Mouse (Mus musculus) limb, embryonic 14.5 days (tissue): ENCODE measurements around the gene Cabp1. TPM values are rescaled to one million over a fixed set of nuclear protein-coding genes. Genes with fewer than 3 reads are reported as not detected.

Experiments
- ATAC-seq: fragments of 200-750 bp; cut with Nextera tagmentation; 2 replicates; pipeline ENCODE4 v1.8.0; 2017; ENCODE audit warnings: low read depth, moderate number of reproducible peaks, moderate TSS enrichment; ENCODE audit not compliant: low FRiP score
- DNase-seq: peaks from one replicate; pipeline ENCODE4 v3.0.0-alpha.2; 2015; ENCODE audit warnings: low spot score
- H3K27ac ChIP-seq: fragments of 300-500 bp; sonication (generic); replicated peaks from 2 replicates; pipeline ENCODE4 v1.5.1; 2014; ENCODE audit warnings: low read depth, mild to moderate bottlenecking, low read length, moderate library complexity, mixed read lengths
- H3K27me3 ChIP-seq: fragments of 300-500 bp; sonication (generic); 2 replicates; pipeline ENCODE4 v1.6.1; 2014; ENCODE audit warnings: low read length, mixed read lengths; ENCODE audit not compliant: control insufficient read depth, insufficient read depth
- H3K36me3 ChIP-seq: fragments of 300-500 bp; sonication (generic); 2 replicates; pipeline ENCODE4 v1.6.1; 2014; ENCODE audit warnings: mild to moderate bottlenecking, low read length, moderate library complexity, mixed read lengths; ENCODE audit not compliant: control insufficient read depth, insufficient read depth
- H3K4me1 ChIP-seq: fragments of 300-500 bp; sonication (generic); 2 replicates; pipeline ENCODE4 v1.6.1; 2014; ENCODE audit warnings: antibody characterized with exemption, low read length, mixed read lengths; ENCODE audit not compliant: control insufficient read depth, insufficient read depth
- H3K4me2 ChIP-seq: fragments of 300-500 bp; sonication (generic); replicated peaks from 2 replicates; pipeline ENCODE4 v1.6.1; 2014; ENCODE audit warnings: low read depth, mild to moderate bottlenecking, low read length, moderate library complexity; ENCODE audit not compliant: severe bottlenecking
- H3K4me3 ChIP-seq: fragments of 300-500 bp; sonication (generic); replicated peaks from 2 replicates; pipeline ENCODE4 v1.5.1; 2014; ENCODE audit warnings: low read length
- H3K9ac ChIP-seq: fragments of 300-500 bp; sonication (generic); 2 replicates; pipeline ENCODE4 v1.6.1; 2014; ENCODE audit warnings: mild to moderate bottlenecking, low read depth, low read length, moderate library complexity; ENCODE audit not compliant: severe bottlenecking
- H3K9me3 ChIP-seq: fragments of 300-500 bp; sonication (generic); 2 replicates; pipeline ENCODE4 v1.6.1; 2016; ENCODE audit warnings: low read length; ENCODE audit not compliant: control insufficient read depth
- POLR2A ChIP-seq: fragments of 200-500 bp; IDR thresholded peaks from 2 replicates; pipeline ENCODE4 v1.8.0; 2012; ENCODE audit warnings: inconsistent platforms, mild to moderate bottlenecking, moderate library complexity, borderline replicate concordance; ENCODE audit not compliant: insufficient read depth, insufficient read length; ENCODE audit errors: extremely low read depth
- WGBS: fragments of 180-500 bp; shearing (Covaris S2); extraction: QIAGEN DNeasy Blood & Tissue Kit; methylation state at CpG from one replicate; pipeline ENCODE4 v1.1.7; 2014; 5-methylcytosine and 5-hydroxymethylcytosine counted together
- polyA plus RNA-seq, 2 experiments: library from polyadenylated mRNA; depleted of rRNA in 1 of 2; stranded (reverse) in 1 of 2; unstranded in 1 of 2; fragments of >200 nt; fragmentation: Nextera tagmentation in 1 of 2; extraction: Ambion mirVana in 1 of 2; gene quantifications; 2 replicates each; pipeline versions ENCODE4 v1.2.1 to v1.2.3; 2012 to 2014

The Cabp1 gene
- polyA plus RNA-seq, 2 experiments = 1.5 to 4.7 TPM

- Histone ChIP-seq H3K4me3 (peak overlapping the region; percentile 41), H3K27me3 (no peaks in the 10 kb centered on the region), H3K9ac (peak overlapping the region; percentile 56; the same call in 1 of the 2 replicates), H3K4me1 (no peaks in the 10 kb centered on the region), H3K9me3 (no peaks in the 10 kb centered on the region), H3K36me3 (no peaks in the 10 kb centered on the region), H3K27ac (no peak overlapping the region), H3K4me2 (peak overlapping the region; percentile 74)
- DNase-seq (no peak), ATAC-seq (no peak; the same call in 1 of the 2 replicates)
- 26% methylated on average over 27 of the region's 27 CpGs for WGBS
- TF ChIP-seq POLR2A = no peak
Measured at GRCm38 (mm10) chr5:115215273-115216185, 21.3 kb upstream of the Cabp1 start.

DNA sequence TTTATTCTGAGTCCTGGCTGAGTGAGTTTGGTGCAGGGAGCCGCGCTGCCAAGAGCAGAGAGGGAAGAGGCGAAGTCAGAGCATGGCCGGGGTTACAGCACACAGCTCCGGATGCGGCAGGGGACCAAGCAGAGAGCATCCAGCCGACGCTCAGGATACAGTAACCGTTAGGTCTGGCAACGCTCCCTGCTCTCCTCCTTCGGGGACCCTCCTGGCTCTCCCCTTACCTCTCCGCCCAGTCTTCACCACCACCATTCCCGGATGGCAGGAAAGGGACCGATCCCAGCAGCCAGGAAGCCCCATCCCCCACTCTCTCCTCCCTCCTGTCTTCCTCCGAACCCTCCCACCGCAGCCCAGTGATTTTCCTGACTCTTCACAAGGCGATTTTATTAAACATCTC is 20.7 kb upstream of the Cabp1 start:
- WGBS = 0% methylated on average over 17 of the region's 17 CpGs
- Histone ChIP-seq H3K9ac (peak overlapping the region; percentile 56), H3K36me3 (no peaks in the 10 kb centered on the region), H3K27ac (no peak overlapping the region), H3K4me2 (peak overlapping the region; percentile 74), H3K9me3 (no peaks in the 10 kb centered on the region), H3K4me1 (no peaks in the 10 kb centered on the region), H3K4me3 (peak overlapping the region; percentile 41), H3K27me3 (no peaks in the 10 kb centered on the region)
- TF ChIP-seq POLR2A = peak; percentile 60; the same call in 1 of the 2 replicates
- ATAC-seq = peak; percentile 57; the same call in 1 of the 2 replicates
- peak; percentile 55 for DNase-seq

DNA sequence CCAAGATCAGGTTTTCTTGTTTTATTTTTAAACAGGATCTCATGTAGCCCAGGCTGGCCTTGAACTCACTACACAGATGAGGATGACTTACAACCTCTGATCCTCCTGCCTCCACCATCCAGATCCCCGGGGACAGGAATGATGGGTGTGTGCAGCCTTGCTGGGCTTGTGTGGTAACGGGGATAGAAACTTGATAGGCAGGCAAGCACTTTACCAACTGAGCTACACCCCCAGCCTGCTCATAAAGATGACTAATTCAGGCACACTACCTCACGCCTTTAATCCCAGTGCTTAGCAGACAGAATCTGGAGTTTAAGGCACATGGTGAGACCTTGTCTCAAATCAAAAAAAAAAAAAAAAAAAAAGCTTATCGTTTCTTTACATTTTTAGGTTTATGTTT is 18.7 kb upstream of the Cabp1 start:
- ATAC-seq = no peak

GRCm38 (mm10) chr5:115212451-115212850 is 18.3 kb upstream of the Cabp1 start:
- H3K27ac ChIP-seq = no peak overlapping the region
- no peaks in the 10 kb centered on the region for H3K4me1 ChIP-seq
- WGBS = 75% methylated on average over 9 of the region's 9 CpGs
- no peak for ATAC-seq
- no peak overlapping the region for H3K4me3 ChIP-seq
- H3K4me2 ChIP-seq = no peak overlapping the region
- no peak for DNase-seq
- H3K36me3 ChIP-seq = no peaks in the 10 kb centered on the region
- no peak overlapping the region for H3K9ac ChIP-seq
- H3K9me3 ChIP-seq = no peaks in the 10 kb centered on the region
- H3K27me3 ChIP-seq = no peaks in the 10 kb centered on the region
- TF ChIP-seq POLR2A = no peak

More for the DNA sequence above, 18.7 kb upstream of the Cabp1 start:
- Histone ChIP-seq H3K27me3 (no peaks in the 10 kb centered on the region), H3K9me3 (no peaks in the 10 kb centered on the region), H3K36me3 (no peaks in the 10 kb centered on the region), H3K4me1 (no peaks in the 10 kb centered on the region), H3K4me3 (no peak overlapping the region), H3K4me2 (no peak overlapping the region), H3K27ac (no peak overlapping the region), H3K9ac (no peak overlapping the region)
- no peak for TF ChIP-seq POLR2A
- DNase-seq = no peak
- WGBS = 51% methylated on average over 4 of the region's 4 CpGs

- TF ChIP-seq POLR2A = no peak
- Histone ChIP-seq H3K36me3 (no peaks in the 10 kb centered on the region), H3K4me2 (no peak overlapping the region), H3K27me3 (no peaks in the 10 kb centered on the region; the same call in 1 of the 2 replicates), H3K27ac (no peak overlapping the region), H3K4me1 (no peaks in the 10 kb centered on the region), H3K9ac (no peak overlapping the region), H3K4me3 (no peak overlapping the region), H3K9me3 (no peaks in the 10 kb centered on the region)
- DNase-seq (no peak), ATAC-seq (no peak)
- 5% methylated on average over 1 of the region's 1 CpGs for WGBS
Measured at GRCm38 (mm10) chr5:115210380-115210779, 16.2 kb upstream of the Cabp1 start.
